Mouse (Mus musculus) cortical plate, adult 2 months (tissue): ENCODE measurements at regions not wholly inside any gene's neighbourhood (a gene's known extent, or its start where the extent isn't known, plus 50 kb on each side); places are given as distances from the start of the nearest gene placed in this dataset.

Experiments
- CTCF ChIP-seq: fragments of 200-500 bp; IDR thresholded peaks from 2 replicates; pipeline ENCODE4 v1.5.1; 2011; ENCODE audit warnings: mild to moderate bottlenecking, control low read depth, low read length; ENCODE audit not compliant: insufficient read depth; ENCODE audit errors: extremely low read depth
- POLR2A ChIP-seq: fragments of 200-500 bp; IDR thresholded peaks from 2 replicates; pipeline ENCODE4 v1.6.1; 2011; ENCODE audit warnings: mild to moderate bottlenecking, low read length, control low read depth; ENCODE audit not compliant: insufficient read depth; ENCODE audit errors: extremely low read depth

- no peak for TF ChIP-seq POLR2A
- no peak for TF ChIP-seq CTCF
Observed at GRCm38 (mm10) chr6:67162814-67163213, 75.2 kb upstream of the Serbp1 start.
